Mouse (Mus musculus) cortical plate, adult 2 months (tissue): ENCODE data around the gene Mcat.

Experiments used
- CTCF ChIP-seq: fragments of 200-500 bp; IDR thresholded peaks from 2 replicates; pipeline ENCODE4 v1.5.1; 2011; ENCODE audit warnings: mild to moderate bottlenecking, control low read depth, low read length; ENCODE audit not compliant: insufficient read depth; ENCODE audit errors: extremely low read depth
- POLR2A ChIP-seq: fragments of 200-500 bp; IDR thresholded peaks from 2 replicates; pipeline ENCODE4 v1.6.1; 2011; ENCODE audit warnings: mild to moderate bottlenecking, low read length, control low read depth; ENCODE audit not compliant: insufficient read depth; ENCODE audit errors: extremely low read depth

DNA sequence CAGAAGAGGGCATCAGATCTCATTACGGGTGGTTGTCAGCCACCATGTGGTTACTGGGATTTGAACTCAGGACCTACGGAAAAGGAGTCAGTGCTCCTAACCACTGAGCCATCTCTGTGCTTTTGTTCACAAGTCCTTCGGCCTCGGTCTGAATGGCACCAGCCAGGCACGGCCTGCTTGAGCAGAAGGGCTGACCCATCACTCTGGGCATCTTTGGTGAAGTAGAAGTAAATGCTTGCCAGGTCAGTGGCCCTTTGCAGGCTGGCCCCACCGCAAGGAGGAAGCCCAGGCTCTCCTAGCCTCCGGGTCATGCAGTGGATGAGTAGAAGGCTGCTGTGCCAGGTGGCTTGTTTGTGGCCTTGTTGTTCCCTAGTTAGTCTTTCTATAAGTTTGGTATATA, 39.8 kb upstream of the Mcat start:
- TF ChIP-seq CTCF, result no peak
- no peak for TF ChIP-seq POLR2A
